Mouse (Mus musculus): ENCODE measurements around the gene Nox1. TPM values are rescaled to one million over a fixed set of nuclear protein-coding genes. Genes with fewer than 3 reads are reported as not detected.
A peak's percentile ranks its signal among the peaks of the same experiment; 100 is the strongest.

Nox1 gene
- polyA plus RNA-seq, 1 experiment from 2014 or later = not detected

GRCm38 (mm10) chrX:134170584-134170983 lies 51.2 kb downstream of the Nox1 start:
- WGBS = 95% methylated on average over 1 of the region's 1 CpGs

GRCm38 (mm10) chrX:134163484-134163883 lies 58.3 kb downstream of the Nox1 start:
- ATAC-seq (replicated peaks) = no peak
- no peak overlapping the region for H3K27ac ChIP-seq (replicated peaks)
- H3K4me1 ChIP-seq = 0 out of 2 replicates have a peak, but pooled peaks cover 4% of the 10 kb centered on the region
- no peaks in the 10 kb centered on the region for H3K27me3 ChIP-seq
- H3K4me2 ChIP-seq (replicated peaks) = no peak overlapping the region
- 55% methylated on average over 4 of the region's 4 CpGs for WGBS
- H3K9ac ChIP-seq (replicated peaks) = no peak overlapping the region
- H3K4me3 ChIP-seq = no peak overlapping the region
- no peaks in the 10 kb centered on the region for H3K9me3 ChIP-seq
- no peaks in the 10 kb centered on the region for H3K36me3 ChIP-seq

More at GRCm38 (mm10) chrX:134170584-134170983, 51.2 kb downstream of the Nox1 start:
- Histone ChIP-seq H3K36me3 (no peaks in the 10 kb centered on the region), H3K27ac (replicated peaks) (no peak overlapping the region), H3K9ac (replicated peaks) (no peak overlapping the region), H3K9me3 (no peaks in the 10 kb centered on the region), H3K27me3 (no peaks in the 10 kb centered on the region), H3K4me2 (replicated peaks) (no peak overlapping the region), H3K4me3 (no peak overlapping the region), H3K4me1 (no peaks in the 10 kb centered on the region)
- ATAC-seq (replicated peaks) = no peak

GRCm38 (mm10) chrX:134162826-134163225 lies 58.9 kb downstream of the Nox1 start:
- Histone ChIP-seq H3K36me3 (no peaks in the 10 kb centered on the region), H3K4me3 (peak overlapping the region; percentile 37), H3K27ac (replicated peaks) (no peak overlapping the region), H3K9ac (replicated peaks) (peak overlapping the region; percentile 30; the same call in 1 of the 2 replicates), H3K4me1 (0 out of 2 replicates have a peak, but pooled peaks cover 4% of the 10 kb centered on the region), H3K9me3 (no peaks in the 10 kb centered on the region), H3K4me2 (replicated peaks) (peak overlapping the region; percentile 48), H3K27me3 (no peaks in the 10 kb centered on the region)
- 26% methylated on average over 11 of the region's 11 CpGs for WGBS
- no peak for ATAC-seq (replicated peaks)

GRCm38 (mm10) chrX:134162043-134162720 lies 59.6 kb downstream of the Nox1 start, which contains the start of gene Xkrx:
Xkrx (minus strand) TSS chrX:134162076.
- Histone ChIP-seq H3K27me3 (no peaks in the 10 kb centered on the region), H3K4me1 (0 out of 2 replicates have a peak, but pooled peaks cover 4% of the 10 kb centered on the region), H3K4me3 (peak within 1 kb of the TSS; percentile 37), H3K9me3 (no peaks in the 10 kb centered on the region), H3K9ac (replicated peaks) (peak within 1 kb of the TSS; percentile 30; the same call in 1 of the 2 replicates), H3K4me2 (replicated peaks) (peak within 1 kb of the TSS; percentile 48), H3K36me3 (no peaks in the 10 kb centered on the region), H3K27ac (replicated peaks) (no peak within 1 kb of the TSS)
- 35% methylated on average over 16 of the region's 16 CpGs for WGBS
- 0 out of 2 replicates have a peak, but pooled peaks have one; percentile 23 for ATAC-seq (replicated peaks)

- Histone ChIP-seq H3K27ac (replicated peaks) (no peak overlapping the region), H3K4me1 (0 out of 2 replicates have a peak, but pooled peaks cover 4% of the 10 kb centered on the region), H3K9ac (replicated peaks) (no peak overlapping the region), H3K9me3 (no peaks in the 10 kb centered on the region), H3K4me3 (no peak overlapping the region), H3K27me3 (no peaks in the 10 kb centered on the region), H3K4me2 (replicated peaks) (no peak overlapping the region), H3K36me3 (no peaks in the 10 kb centered on the region)
- WGBS = 91% methylated on average over 2 of the region's 2 CpGs
- no peak for ATAC-seq (replicated peaks)
Observed at GRCm38 (mm10) chrX:134160442-134160841, 61.3 kb downstream of the Nox1 start.

- no peak overlapping the region for H3K27ac ChIP-seq (replicated peaks)
- WGBS = 43% methylated on average over 7 of the region's 7 CpGs
- no peak overlapping the region for H3K4me3 ChIP-seq
- H3K36me3 ChIP-seq = no peaks in the 10 kb centered on the region
- no peaks in the 10 kb centered on the region for H3K27me3 ChIP-seq
- ATAC-seq (replicated peaks) = no peak
- H3K4me2 ChIP-seq (replicated peaks) = no peak overlapping the region
- 0 out of 2 replicates have a peak, but pooled peaks cover 4% of the 10 kb centered on the region for H3K4me1 ChIP-seq
- H3K9ac ChIP-seq (replicated peaks) = no peak overlapping the region
- H3K9me3 ChIP-seq = no peaks in the 10 kb centered on the region
Observed at GRCm38 (mm10) chrX:134158151-134158550, 63.6 kb downstream of the Nox1 start.

GRCm38 (mm10) chrX:134141986-134142385 lies 79.8 kb downstream of the Nox1 start:
- no peak overlapping the region for H3K27ac ChIP-seq (replicated peaks)
- H3K36me3 ChIP-seq = no peaks in the 10 kb centered on the region
- H3K9ac ChIP-seq (replicated peaks) = no peak overlapping the region
- no peak overlapping the region for H3K4me2 ChIP-seq (replicated peaks)
- ATAC-seq (replicated peaks) = no peak
- no peaks in the 10 kb centered on the region for H3K4me1 ChIP-seq
- WGBS = 81% methylated on average over 4 of the region's 4 CpGs
- H3K4me3 ChIP-seq = no peak overlapping the region
- H3K9me3 ChIP-seq = no peaks in the 10 kb centered on the region
- no peaks in the 10 kb centered on the region for H3K27me3 ChIP-seq

- Histone ChIP-seq H3K27ac (replicated peaks) (no peak overlapping the region), H3K4me1 (no peaks in the 10 kb centered on the region), H3K4me3 (no peak overlapping the region), H3K36me3 (no peaks in the 10 kb centered on the region), H3K4me2 (replicated peaks) (no peak overlapping the region), H3K27me3 (no peaks in the 10 kb centered on the region), H3K9me3 (no peaks in the 10 kb centered on the region), H3K9ac (replicated peaks) (no peak overlapping the region)
- 90% methylated on average over 1 of the region's 1 CpGs for WGBS
- no peak for ATAC-seq (replicated peaks)
Observed at GRCm38 (mm10) chrX:134141551-134141950, 80.2 kb downstream of the Nox1 start.

- ATAC-seq (replicated peaks) = no peak
- WGBS = 81% methylated on average over 6 of the region's 6 CpGs
- no peaks in the 10 kb centered on the region for H3K9me3 ChIP-seq
Observed at GRCm38 (mm10) chrX:134140024-134140423, 81.7 kb downstream of the Nox1 start.

GRCm38 (mm10) chrX:134133821-134134220 lies 87.9 kb downstream of the Nox1 start:
- H3K4me1 ChIP-seq = no peaks in the 10 kb centered on the region
- no peak overlapping the region for H3K4me3 ChIP-seq
- 59% methylated on average over 3 of the region's 3 CpGs for WGBS
- H3K4me2 ChIP-seq (replicated peaks) = no peak overlapping the region
- H3K27ac ChIP-seq (replicated peaks) = no peak overlapping the region
- H3K9me3 ChIP-seq = no peaks in the 10 kb centered on the region
- H3K9ac ChIP-seq (replicated peaks) = no peak overlapping the region
- no peaks in the 10 kb centered on the region for H3K36me3 ChIP-seq
- no peaks in the 10 kb centered on the region for H3K27me3 ChIP-seq
- no peak for ATAC-seq (replicated peaks)

More at GRCm38 (mm10) chrX:134140024-134140423, 81.7 kb downstream of the Nox1 start:
- Histone ChIP-seq H3K27me3 (no peaks in the 10 kb centered on the region), H3K4me3 (no peak overlapping the region), H3K36me3 (no peaks in the 10 kb centered on the region), H3K9ac (replicated peaks) (no peak overlapping the region), H3K4me1 (no peaks in the 10 kb centered on the region), H3K27ac (replicated peaks) (no peak overlapping the region), H3K4me2 (replicated peaks) (no peak overlapping the region)

GRCm38 (mm10) chrX:134132295-134132694 lies 89.5 kb downstream of the Nox1 start:
- Histone ChIP-seq H3K27ac (replicated peaks) (no peak overlapping the region), H3K9ac (replicated peaks) (no peak overlapping the region), H3K36me3 (no peaks in the 10 kb centered on the region), H3K4me3 (no peak overlapping the region), H3K27me3 (no peaks in the 10 kb centered on the region), H3K4me1 (no peaks in the 10 kb centered on the region), H3K4me2 (replicated peaks) (no peak overlapping the region), H3K9me3 (no peaks in the 10 kb centered on the region)
- ATAC-seq (replicated peaks) = no peak
- 34% methylated on average over 5 of the region's 5 CpGs for WGBS

- no peak for ATAC-seq (replicated peaks)
- no peaks in the 10 kb centered on the region for H3K4me1 ChIP-seq
- 78% methylated on average over 3 of the region's 3 CpGs for WGBS
Observed at GRCm38 (mm10) chrX:134128549-134128948, 93.2 kb downstream of the Nox1 start.

More at GRCm38 (mm10) chrX:134128549-134128948, 93.2 kb downstream of the Nox1 start:
- Histone ChIP-seq H3K27me3 (no peaks in the 10 kb centered on the region), H3K27ac (replicated peaks) (no peak overlapping the region), H3K4me3 (no peak overlapping the region), H3K4me2 (replicated peaks) (no peak overlapping the region), H3K9ac (replicated peaks) (no peak overlapping the region), H3K9me3 (no peaks in the 10 kb centered on the region), H3K36me3 (no peaks in the 10 kb centered on the region)
